23 mouse cellular contexts compared by ENCODE assay signal in the genomic region with DNA sequence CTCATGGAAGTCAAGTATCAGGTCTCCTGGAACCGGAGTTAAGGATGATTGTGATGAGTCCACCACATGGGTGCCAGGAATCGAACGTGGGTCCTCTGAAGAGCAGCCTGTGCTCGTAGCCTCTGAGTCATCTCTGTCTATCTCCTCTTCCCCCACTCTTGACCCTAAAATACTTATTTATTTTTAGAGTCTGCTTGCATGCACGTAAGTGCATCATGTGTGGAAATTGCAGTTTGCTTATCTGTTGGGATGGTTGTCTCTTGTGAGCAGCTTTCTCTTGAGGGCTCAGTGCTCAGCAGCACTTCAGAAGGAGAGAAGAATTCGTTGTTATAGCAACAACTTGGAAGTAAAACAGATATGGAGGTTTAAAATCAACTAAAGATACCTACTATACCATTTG. TPM values are rescaled to one million over a fixed set of nuclear protein-coding genes. Genes with fewer than 3 reads are reported as not detected.
A peak's percentile ranks its signal among the peaks of the same experiment; 100 is the strongest.
DNase-seq lines count a peak whose midpoint lies in the region; ATAC-seq and TF ChIP-seq lines count a peak whose summit lies in the region.
"Had no signal": no experiment of that assay in that cellular context is flagged by ENCODE, and none has a peak within 500 bp of the region (broad histone marks: within the 10 kb centered on the region; RNA-seq: fewer than 3 reads in every experiment).

No protein-coding gene starts in this region.

- no peak overlapping the region for H3K4me3 ChIP-seq in heart, embryonic 13.5 days
- no peak overlapping the region for H3K4me3 ChIP-seq in MEL (ENCODE audit: control insufficient read depth in 1 of 2, insufficient read depth in 1 of 2, low read depth in 2 of 2, low read length in 2 of 2)
- H3K4me3 ChIP-seq: embryonic facial prominence, embryonic 15.5 days; erythroblast, embryonic 14.5 days; forebrain, embryonic 10.5 days; hindbrain, embryonic 13.5 days had no signal

- TF ChIP-seq RAD21 in MEL (IDR thresholded peaks at IDR 0.05; ENCODE audit: low read depth, low read length): no peak

- H3K27me3 ChIP-seq in heart, embryonic 13.5 days (replicated peaks): no peaks in the 10 kb centered on the region
- no peaks in the 10 kb centered on the region for H3K27me3 ChIP-seq in MEL (ENCODE audit: control insufficient read depth in 1 of 2, insufficient read depth in 2 of 2, low read length in 2 of 2)
- H3K27me3 ChIP-seq: embryonic facial prominence, embryonic 15.5 days; hindbrain, embryonic 13.5 days had no signal

- peak; percentile 33 to 59; a peak in 2 of 4 replicates for TF ChIP-seq EP300 in MEL (IDR thresholded peaks at IDR 0.05; ENCODE audit: low read depth in 1 of 2, low read length in 2 of 2)

- peak overlapping the region; percentile 64 for H3K27ac ChIP-seq in heart, embryonic 13.5 days (replicated peaks)
- peak overlapping the region; percentile 60 for H3K27ac ChIP-seq in MEL (ENCODE audit: control insufficient read depth, low read depth, low read length)
- H3K27ac ChIP-seq: embryonic facial prominence, embryonic 15.5 days; forebrain, embryonic 10.5 days; hindbrain, embryonic 13.5 days; hindbrain, postnatal 0 days had no signal

- H3K79me2 ChIP-seq in MEL (ENCODE audit: control insufficient read depth, insufficient read depth, low read length, poor library complexity): peaks cover 33% of the 10 kb centered on the region

- intact Hi-C loops in heart, postnatal 25 days (cut with DNase I): no loop called here
- intact Hi-C loops in heart, postnatal 36 days (cut with DNase I): no loop called here

- H3K9me3 ChIP-seq in heart, embryonic 13.5 days: no peaks in the 10 kb centered on the region
- no peaks in the 10 kb centered on the region for H3K9me3 ChIP-seq in MEL (replicated peaks; ENCODE audit: insufficient read depth, low read length)
- H3K9me3 ChIP-seq: embryonic facial prominence, embryonic 15.5 days; forebrain, embryonic 10.5 days; hindbrain, embryonic 13.5 days had no signal

- DNase-seq in heart, adult 11 months: peak; percentile 79
- DNase-seq in heart, postnatal 25 days (ENCODE audit: low spot score): no peak
- no peak for DNase-seq in heart, postnatal 36 days
- DNase-seq in MEL (ENCODE audit: low read depth, low spot score): peak; percentile 61
- no peak for DNase-seq in kidney, adult 9 months
- DNase-seq: adrenal gland, adult 8-10 months; adrenal gland, postnatal 36 days; cerebellum, adult 11 months; cerebellum, adult 8-10 months; cerebellum, postnatal 14 days; embryo, embryonic 11 days; gastrocnemius, postnatal 14 days; kidney, adult 11 months had no signal

- TF ChIP-seq CTCF in MEL (IDR thresholded peaks at IDR 0.05 in 2 of 3, conservative IDR thresholded peaks at IDR 0.05 in 1 of 3; ENCODE audit: control insufficient read depth in 1 of 3, insufficient read depth in 1 of 3, low read depth in 2 of 3, low read length in 3 of 3, poor library complexity in 1 of 3, severe bottlenecking in 1 of 3): no peak

- peaks cover 85% of the 10 kb centered on the region for H3K4me1 ChIP-seq in heart, embryonic 13.5 days
- peaks cover 28 to 40% of the 10 kb centered on the region in 2 experiments for H3K4me1 ChIP-seq in MEL (ENCODE audit: control insufficient read depth in 1 of 2, insufficient read depth in 2 of 2, low read length in 2 of 2)

- H3K36me3 ChIP-seq in heart, embryonic 13.5 days: peaks cover 23% of the 10 kb centered on the region
- H3K36me3 ChIP-seq in MEL (ENCODE audit: control insufficient read depth in 1 of 2, insufficient read depth in 2 of 2, low read length in 2 of 2): peaks cover 12 to 49% of the 10 kb centered on the region in 2 experiments

- WGBS in heart, embryonic 13.5 days: 51% methylated on average over 6 of the region's 6 CpGs

- H3K9ac ChIP-seq in heart, embryonic 13.5 days: no peak overlapping the region
- H3K9ac ChIP-seq in MEL (ENCODE audit: control insufficient read depth, low read depth, low read length, poor library complexity, severe bottlenecking): no peak overlapping the region
- H3K9ac ChIP-seq: embryonic facial prominence, embryonic 15.5 days; hindbrain, embryonic 13.5 days had no signal

- no peak for TF ChIP-seq POLR2A in MEL (IDR thresholded peaks at IDR 0.05; ENCODE audit: control insufficient read depth in 1 of 2, insufficient read depth in 1 of 2, low read depth in 1 of 2, low read length in 2 of 2, poor library complexity in 1 of 2)

- H3K4me2 ChIP-seq in heart, embryonic 13.5 days: no peak overlapping the region
- H3K4me2 ChIP-seq: embryonic facial prominence, embryonic 15.5 days; hindbrain, embryonic 13.5 days had no signal

- ATAC-seq in heart, embryonic 13.5 days (ENCODE audit: extremely low read depth, insufficient number of reproducible peaks, low FRiP score, low TSS enrichment): no peak
- ATAC-seq: forebrain, embryonic 14.5 days; hindbrain, postnatal 0 days had no signal

TF ChIP-seq in MEL, 35 proteins besides CTCF, POLR2A, EP300 and RAD21:
- no peak for TF ChIP-seq HCFC1 (IDR thresholded peaks at IDR 0.05; ENCODE audit: low read depth, low read length)
- no peak for TF ChIP-seq KAT2A (conservative IDR thresholded peaks at IDR 0.05; ENCODE audit: low read depth, low read length)
- no peak for TF ChIP-seq MAFK (IDR thresholded peaks at IDR 0.05; ENCODE audit: borderline replicate concordance, low read depth, low read length)
- TF ChIP-seq RCOR1 (IDR thresholded peaks at IDR 0.05; ENCODE audit: low read depth, low read length): no peak
- no peak for TF ChIP-seq GABPA (IDR thresholded peaks at IDR 0.05; ENCODE audit: low read depth, low read length)
- TF ChIP-seq MXI1 (IDR thresholded peaks at IDR 0.05; ENCODE audit: low read depth, low read length): no peak
- TF ChIP-seq USF2 (IDR thresholded peaks at IDR 0.05; ENCODE audit: borderline replicate concordance in 1 of 2, insufficient read depth in 1 of 2, low read depth in 1 of 2, low read length in 2 of 2): no peak
- no peak for TF ChIP-seq CHD1 (IDR thresholded peaks at IDR 0.05; ENCODE audit: low read depth, low read length)
- TF ChIP-seq BHLHE40 (IDR thresholded peaks at IDR 0.05; ENCODE audit: borderline replicate concordance, low read depth, low read length): peak; percentile 58; the same call in 1 of the 2 replicates
- TF ChIP-seq JUND (IDR thresholded peaks at IDR 0.05; ENCODE audit: low read depth, low read length): no peak
- no peak for TF ChIP-seq SMC3 (IDR thresholded peaks at IDR 0.05; ENCODE audit: low read depth, low read length)
- TF ChIP-seq TAL1 (IDR thresholded peaks at IDR 0.05; ENCODE audit: low read length): peak; percentile 20; the same call in 1 of the 2 replicates
- TF ChIP-seq CHD2 (IDR thresholded peaks at IDR 0.05; ENCODE audit: low read length): no peak
- TF ChIP-seq ELF1 (IDR thresholded peaks at IDR 0.05; ENCODE audit: low read depth, low read length): no peak
- no peak for TF ChIP-seq ZKSCAN1 (IDR thresholded peaks at IDR 0.05; ENCODE audit: low read depth, low read length)
- TF ChIP-seq TBP (IDR thresholded peaks at IDR 0.05; ENCODE audit: low read depth, low read length): no peak
- TF ChIP-seq MAX (IDR thresholded peaks at IDR 0.05; ENCODE audit: low read length): no peak
- peak; percentile 82 for TF ChIP-seq ETS1 (IDR thresholded peaks at IDR 0.05; ENCODE audit: low read depth, low read length)
- no peak for TF ChIP-seq UBTF (IDR thresholded peaks at IDR 0.05; ENCODE audit: borderline replicate concordance, insufficient read depth, low read depth, low read length)
- TF ChIP-seq POLR2AphosphoS5 (IDR thresholded peaks at IDR 0.05; ENCODE audit: borderline replicate concordance, low read depth, low read length): no peak
- TF ChIP-seq MEF2A (IDR thresholded peaks at IDR 0.05; ENCODE audit: extremely low read depth, insufficient replicate concordance, low read depth, low read length, poor library complexity, severe bottlenecking): peak; percentile 84; the same call in 1 of the 2 replicates
- no peak for TF ChIP-seq NRF1 (IDR thresholded peaks at IDR 0.05; ENCODE audit: insufficient read depth, low read depth, low read length, poor library complexity, severe bottlenecking)
- TF ChIP-seq TCF12 (IDR thresholded peaks at IDR 0.05; ENCODE audit: low read depth, low read length): peak; percentile 38; the same call in 1 of the 2 replicates
- no peak for TF ChIP-seq ZNF384 (IDR thresholded peaks at IDR 0.05; ENCODE audit: low read depth, low read length)
- TF ChIP-seq GATA1 (IDR thresholded peaks at IDR 0.05; ENCODE audit: low read depth, low read length): peak; percentile 60
- no peak for TF ChIP-seq ZMIZ1 (IDR thresholded peaks at IDR 0.05; ENCODE audit: low read depth, low read length)
- TF ChIP-seq USF1 (IDR thresholded peaks at IDR 0.05; ENCODE audit: low read depth, low read length): no peak
- TF ChIP-seq SIN3A (IDR thresholded peaks at IDR 0.05; ENCODE audit: low read length): no peak; the same call in 1 of the 2 replicates
- TF ChIP-seq MYC (IDR thresholded peaks at IDR 0.05; ENCODE audit: low read depth, low read length): no peak
- no peak for TF ChIP-seq MAZ (IDR thresholded peaks at IDR 0.05; ENCODE audit: low read depth, low read length)
- TF ChIP-seq NELFE (IDR thresholded peaks at IDR 0.05; ENCODE audit: low read depth, low read length): no peak
- no peak for TF ChIP-seq POLR2AphosphoS2 (IDR thresholded peaks at IDR 0.05; ENCODE audit: low read length)
TF ChIP-seq in MEL: peak in this region for 6.

RNA-seq across cellular contexts. Expression of a gene that starts 9.4 kb away (rescaled TPM):
- total RNA-seq in heart, postnatal 25 days (2021): 100 to 1,000 TPM; 257 to 283 TPM
- 47.5 and 51.0 TPM in 2 replicates for polyA plus RNA-seq in heart, embryonic 13.5 days (2015; fragmentation: Nextera tagmentation; extraction: Ambion mirVana)
- 100 to 1,000 TPM; 303 to 350 TPM for total RNA-seq in heart, postnatal 36 days (2021)
- total RNA-seq in MEL (2012; rRNA removed): 29.1 and 29.8 TPM in 2 replicates
- polyA plus RNA-seq in MEL (2012; ENCODE audit: insufficient read depth in 1 of 2, insufficient read length in 2 of 2, low read depth in 1 of 2, low replicate concordance in 2 of 2, missing spikeins in 1 of 2): 100 to 1,000 TPM in 1 of 2 experiments, 10 to 100 TPM in 1; 38.9 to 465 TPM

RNA-seq across cellular contexts. Expression of a gene that starts 37.5 kb away (rescaled TPM):
- total RNA-seq in heart, postnatal 25 days (2021): not detected
- polyA plus RNA-seq in heart, embryonic 13.5 days (2015; fragmentation: Nextera tagmentation; extraction: Ambion mirVana): 0.09 TPM in 1 of 2 replicates, not detected in the other
- total RNA-seq in heart, postnatal 36 days (2021): under 1 TPM in 1 of 2 experiments, not detected in 1; 0.08 TPM
- total RNA-seq in MEL (2012; rRNA removed): not detected in 2 replicates
- not detected for polyA plus RNA-seq in MEL (2012; ENCODE audit: insufficient read depth in 1 of 2, insufficient read length in 2 of 2, low read depth in 1 of 2, low replicate concordance in 2 of 2, missing spikeins in 1 of 2)
- total RNA-seq: common myeloid progenitor, adult 5-6 weeks; gastrocnemius, postnatal 14 days; granulocyte monocyte progenitor cell, adult 5-6 weeks had no signal
- polyA plus RNA-seq: embryonic facial prominence, embryonic 15.5 days; erythroblast, embryonic 14.5 days; kidney, embryonic 14.5 days had no signal

Comparison
In these comparisons a context has a peak if more than half of its experiments do, and no peak if none do; other contexts are left out.
1. DNase-seq: peak in heart, adult 11 months (single experiment) and MEL (single experiment); none in heart, postnatal 25 days (single experiment), heart, postnatal 36 days (0 of 2) and kidney, adult 9 months (single experiment).